30 mouse cellular contexts compared by ENCODE assay signal in the genomic region with DNA sequence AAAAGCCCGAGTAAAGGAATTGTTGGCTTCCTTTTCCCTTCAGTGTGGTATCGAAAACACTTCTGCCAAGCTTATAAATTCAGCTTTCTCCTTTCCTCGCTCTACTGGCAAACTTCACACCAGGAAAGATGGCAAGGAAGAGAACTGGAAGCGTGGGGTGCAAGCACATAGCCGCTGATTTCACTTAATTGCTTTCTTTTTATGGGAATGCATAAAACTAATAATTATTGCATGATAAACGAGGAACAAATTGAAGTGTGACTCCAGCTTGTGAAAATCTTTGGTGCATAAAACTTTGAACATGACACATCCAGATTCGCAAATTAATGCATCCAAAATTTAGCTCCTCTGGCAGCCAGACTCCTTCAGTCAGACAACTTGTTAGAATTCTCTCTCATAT.
DNase-seq lines count a peak whose midpoint lies in the region; ATAC-seq and TF ChIP-seq lines count a peak whose summit lies in the region.
"Had no signal": no experiment of that assay in that cellular context is flagged by ENCODE, and none has a peak within 500 bp of the region (broad histone marks: within the 10 kb centered on the region; RNA-seq: fewer than 3 reads in every experiment).

No protein-coding gene starts in this region.

- no peak overlapping the region for H3K4me3 ChIP-seq in forebrain, embryonic 13.5 days
- H3K4me3 ChIP-seq in forebrain, embryonic 12.5 days (replicated peaks): no peak overlapping the region
- no peak overlapping the region for H3K4me3 ChIP-seq in forebrain, postnatal 0 days (ENCODE audit: low read depth, low read length)
- H3K4me3 ChIP-seq: embryonic facial prominence, embryonic 15.5 days; hindbrain, embryonic 10.5 days; hindbrain, embryonic 15.5 days; kidney, embryonic 15.5 days; left cerebral cortex, adult 2 months; liver, embryonic 12.5 days; megakaryocyte, embryonic 14.5 days; midbrain, embryonic 12.5 days; myocyte; neural tube, embryonic 12.5 days; stomach, embryonic 15.5 days had no signal

- no peaks in the 10 kb centered on the region; the same call in 1 of the 2 replicates for H3K36me3 ChIP-seq in forebrain, embryonic 13.5 days (ENCODE audit: poor library complexity, severe bottlenecking)
- H3K36me3 ChIP-seq in forebrain, embryonic 12.5 days (replicated peaks): 0 out of 2 replicates have a peak, but pooled peaks cover 7% of the 10 kb centered on the region
- no peaks in the 10 kb centered on the region; the same call in 1 of the 2 replicates for H3K36me3 ChIP-seq in forebrain, postnatal 0 days (ENCODE audit: insufficient read depth)
- H3K36me3 ChIP-seq: G1E had no signal

- no peaks in the 10 kb centered on the region for H3K27me3 ChIP-seq in forebrain, embryonic 13.5 days
- H3K27me3 ChIP-seq in forebrain, embryonic 12.5 days: no peaks in the 10 kb centered on the region
- H3K27me3 ChIP-seq in forebrain, postnatal 0 days (ENCODE audit: insufficient read depth, low read length): no peaks in the 10 kb centered on the region
- H3K27me3 ChIP-seq: embryonic facial prominence, embryonic 15.5 days; hindbrain, embryonic 15.5 days; kidney, embryonic 15.5 days; liver, embryonic 12.5 days; megakaryocyte, embryonic 14.5 days; midbrain, embryonic 12.5 days; neural tube, embryonic 12.5 days; stomach, embryonic 15.5 days had no signal

- TF ChIP-seq CTCF in forebrain, postnatal 0 days (IDR thresholded peaks at IDR 0.05; ENCODE audit: low read depth): no peak

- WGBS in forebrain, embryonic 13.5 days: 76% methylated on average over 7 of the region's 7 CpGs
- WGBS in forebrain, embryonic 12.5 days: 81% methylated on average over 7 of the region's 7 CpGs
- 33% methylated on average over 7 of the region's 7 CpGs for WGBS in forebrain, postnatal 0 days

- H3K9ac ChIP-seq in forebrain, embryonic 13.5 days: no peak overlapping the region
- no peak overlapping the region for H3K9ac ChIP-seq in forebrain, embryonic 12.5 days
- H3K9ac ChIP-seq in forebrain, postnatal 0 days: no peak overlapping the region
- H3K9ac ChIP-seq: embryonic facial prominence, embryonic 15.5 days; hindbrain, embryonic 15.5 days; kidney, embryonic 15.5 days; liver, embryonic 12.5 days; liver, postnatal 0 days; midbrain, embryonic 12.5 days; neural tube, embryonic 12.5 days; stomach, embryonic 15.5 days had no signal

- no peak overlapping the region for H3K27ac ChIP-seq in forebrain, embryonic 13.5 days
- H3K27ac ChIP-seq in forebrain, embryonic 12.5 days: no peak overlapping the region
- H3K27ac ChIP-seq in forebrain, postnatal 0 days (ENCODE audit: low read depth, low read length): peak overlapping the region; percentile 62
- H3K27ac ChIP-seq: embryonic facial prominence, embryonic 15.5 days; hindbrain, embryonic 10.5 days; hindbrain, embryonic 15.5 days; kidney, embryonic 15.5 days; left cerebral cortex, adult 2 months; liver, embryonic 12.5 days; midbrain, embryonic 12.5 days; neural tube, embryonic 12.5 days; stomach, embryonic 15.5 days had no signal

- no peaks in the 10 kb centered on the region for H3K9me3 ChIP-seq in forebrain, embryonic 13.5 days (replicated peaks)
- H3K9me3 ChIP-seq in forebrain, embryonic 12.5 days: no peaks in the 10 kb centered on the region
- H3K9me3 ChIP-seq in forebrain, postnatal 0 days (ENCODE audit: low read length): no peaks in the 10 kb centered on the region
- H3K9me3 ChIP-seq: embryonic facial prominence, embryonic 15.5 days; hindbrain, embryonic 10.5 days; hindbrain, embryonic 15.5 days; neural tube, embryonic 12.5 days; stomach, embryonic 15.5 days had no signal

- peak; percentile 6 for DNase-seq in layer of hippocampus, adult 9-10 months (ENCODE audit: low spot score)
- DNase-seq in layer of hippocampus, postnatal 36 days: no peak
- DNase-seq in brain, adult 2 months (ENCODE audit: low read depth, low spot score): peak; percentile 61
- DNase-seq in forebrain, postnatal 0 days: peak; percentile 66
- no peak for DNase-seq in lung, postnatal 25 days (ENCODE audit: low spot score)
- DNase-seq: adrenal gland, adult 8-10 months; cerebellum, adult 18-20 months; gastrocnemius, postnatal 10 days; heart, postnatal 14 days; kidney, adult 11 months; kidney, postnatal 25 days; left cerebral cortex, postnatal 4 days; liver, postnatal 0 days; lung, postnatal 4 days; thymus, postnatal 14 days had no signal

- no peak overlapping the region for H3K4me2 ChIP-seq in forebrain, embryonic 13.5 days
- H3K4me2 ChIP-seq in forebrain, embryonic 12.5 days: no peak overlapping the region
- peak overlapping the region; percentile 23; the same call in 1 of the 2 replicates for H3K4me2 ChIP-seq in forebrain, postnatal 0 days (ENCODE audit: low read depth)
- H3K4me2 ChIP-seq: embryonic facial prominence, embryonic 15.5 days; hindbrain, embryonic 15.5 days; kidney, embryonic 15.5 days; liver, embryonic 12.5 days; midbrain, embryonic 12.5 days; neural tube, embryonic 12.5 days; stomach, embryonic 15.5 days had no signal

- ATAC-seq in forebrain, embryonic 13.5 days: peak; percentile 48; the same call in 1 of the 2 replicates
- ATAC-seq in forebrain, embryonic 12.5 days (ENCODE audit: low FRiP score): no peak
- peak; percentile 78 for ATAC-seq in forebrain, postnatal 0 days
- ATAC-seq: inflammation-experienced regulatory T-cells, adult 6 months; liver, embryonic 12.5 days; liver, postnatal 0 days had no signal

- H3K4me1 ChIP-seq in forebrain, embryonic 13.5 days: no peaks in the 10 kb centered on the region
- H3K4me1 ChIP-seq in forebrain, embryonic 12.5 days: no peaks in the 10 kb centered on the region
- no peaks in the 10 kb centered on the region for H3K4me1 ChIP-seq in forebrain, postnatal 0 days (ENCODE audit: insufficient read depth)
- H3K4me1 ChIP-seq: hindbrain, embryonic 10.5 days; hindbrain, embryonic 15.5 days; kidney, embryonic 15.5 days; liver, embryonic 12.5 days; megakaryocyte, embryonic 14.5 days; midbrain, embryonic 12.5 days; neural tube, embryonic 12.5 days; stomach, embryonic 15.5 days had no signal

Comparison
In these comparisons a context has a peak if more than half of its experiments do, and no peak if none do; other contexts are left out.
1. DNase-seq: peak in layer of hippocampus, adult 9-10 months (single experiment), brain, adult 2 months (single experiment) and forebrain, postnatal 0 days (single experiment); none in layer of hippocampus, postnatal 36 days (0 of 2) and lung, postnatal 25 days (single experiment).